Mouse (Mus musculus): ENCODE data around the gene Ski.

DNA sequence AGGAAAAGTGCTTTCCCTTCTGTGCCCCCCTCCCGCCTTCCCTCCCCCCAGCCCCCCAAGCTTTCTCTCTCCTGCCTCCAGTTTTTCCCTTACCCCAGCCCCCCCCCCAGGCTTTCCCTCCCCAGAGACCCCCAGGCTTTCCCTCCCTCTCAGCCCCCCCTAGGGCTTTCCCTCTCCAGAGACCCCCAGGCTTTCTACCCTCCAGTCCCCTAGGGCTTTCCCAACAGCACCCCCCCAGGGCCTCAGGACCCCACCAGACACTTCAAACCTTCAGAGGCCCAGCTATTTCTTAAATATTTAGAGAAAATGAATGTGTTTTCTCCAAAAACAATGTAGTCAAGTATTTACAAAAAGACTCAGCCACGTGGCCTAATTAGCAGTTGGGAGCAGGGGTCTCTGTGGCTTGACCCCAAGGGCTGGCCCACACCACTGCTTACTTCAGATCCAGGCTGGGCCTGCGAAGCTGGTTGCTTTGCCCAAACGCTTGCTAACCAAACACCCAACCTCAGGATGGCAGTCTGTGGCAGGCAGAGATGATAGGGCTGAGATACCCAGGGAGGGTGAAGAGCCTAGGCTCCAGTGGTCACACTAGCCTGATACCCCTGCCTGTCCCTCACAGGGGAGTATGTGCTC is 77.7 kb downstream of the Ski start:
- TF ChIP-seq POLR2A (IDR thresholded peaks at IDR 0.05; ENCODE audit: borderline replicate concordance, extremely low read depth, insufficient read depth, insufficient read length, poor library complexity, severe bottlenecking) (no peak), CTCF (IDR thresholded peaks at IDR 0.05; ENCODE audit: borderline replicate concordance, extremely low read depth, insufficient read depth, insufficient read length) (no peak)
